Mouse (Mus musculus): Measurements from ENCODE around the gene Nisch. TPM values are rescaled to one million over a fixed set of nuclear protein-coding genes. Genes with fewer than 3 reads are reported as not detected.

Gene Nisch
- polyA plus RNA-seq, 1 experiment: 157 TPM

DNA sequence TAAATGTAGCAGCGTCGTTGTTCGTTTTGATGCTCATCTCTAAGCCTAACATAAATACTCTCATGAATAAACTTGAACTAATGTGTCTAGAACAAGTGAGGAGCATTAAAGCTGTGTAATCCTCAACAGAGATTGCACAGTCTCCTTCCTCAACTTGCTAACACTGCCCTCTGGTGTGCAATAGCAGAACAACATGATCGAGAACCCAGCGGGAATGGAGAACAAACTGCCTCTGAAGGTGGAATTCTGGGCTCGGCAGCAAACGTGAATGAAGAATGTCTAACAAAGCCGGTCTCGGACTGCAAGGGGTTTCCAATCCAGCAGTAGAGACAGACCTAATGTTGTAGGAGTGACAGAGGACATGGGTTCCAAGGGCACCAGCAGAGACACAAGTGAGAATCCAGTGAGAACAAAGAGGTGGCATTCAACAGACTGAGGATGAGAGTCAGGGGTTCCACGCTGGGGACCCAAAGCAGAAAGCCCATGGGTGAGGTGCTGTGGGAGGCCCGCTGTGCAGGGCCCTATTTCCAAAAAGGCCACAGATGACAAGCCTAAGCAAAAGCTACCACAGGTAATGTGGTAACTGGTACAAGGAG is 17.3 kb upstream of the Nisch start:
- no peaks in the 10 kb centered on the region; the same call in none of the 2 replicates for H3K4me1 ChIP-seq (ENCODE audit: control insufficient read depth, insufficient read depth, insufficient read length, low read length)
- H3K36me3 ChIP-seq (ENCODE audit: control insufficient read depth, insufficient read depth, low read length): peaks cover 2% of the 10 kb centered on the region; the same call in 1 of the 2 replicates
- TF ChIP-seq CTCF (IDR thresholded peaks at IDR 0.05; ENCODE audit: extremely low read depth, insufficient read length, insufficient replicate concordance, low read depth, low read length) (peak; percentile 44; the same call in 1 of the 2 replicates), POLR2A (IDR thresholded peaks at IDR 0.05; ENCODE audit: low read depth, low read length) (no peak)
- WGBS: 19% methylated on average over 11 of the region's 11 CpGs
- H3K27me3 ChIP-seq (ENCODE audit: control insufficient read depth, insufficient read depth, low read length): peaks cover 2% of the 10 kb centered on the region; the same call in 1 of the 2 replicates
- no peak overlapping the region for H3K27ac ChIP-seq (ENCODE audit: insufficient read depth, low read depth, low read length)
- no peak overlapping the region for H3K4me3 ChIP-seq (ENCODE audit: low read depth, low read length)

DNA sequence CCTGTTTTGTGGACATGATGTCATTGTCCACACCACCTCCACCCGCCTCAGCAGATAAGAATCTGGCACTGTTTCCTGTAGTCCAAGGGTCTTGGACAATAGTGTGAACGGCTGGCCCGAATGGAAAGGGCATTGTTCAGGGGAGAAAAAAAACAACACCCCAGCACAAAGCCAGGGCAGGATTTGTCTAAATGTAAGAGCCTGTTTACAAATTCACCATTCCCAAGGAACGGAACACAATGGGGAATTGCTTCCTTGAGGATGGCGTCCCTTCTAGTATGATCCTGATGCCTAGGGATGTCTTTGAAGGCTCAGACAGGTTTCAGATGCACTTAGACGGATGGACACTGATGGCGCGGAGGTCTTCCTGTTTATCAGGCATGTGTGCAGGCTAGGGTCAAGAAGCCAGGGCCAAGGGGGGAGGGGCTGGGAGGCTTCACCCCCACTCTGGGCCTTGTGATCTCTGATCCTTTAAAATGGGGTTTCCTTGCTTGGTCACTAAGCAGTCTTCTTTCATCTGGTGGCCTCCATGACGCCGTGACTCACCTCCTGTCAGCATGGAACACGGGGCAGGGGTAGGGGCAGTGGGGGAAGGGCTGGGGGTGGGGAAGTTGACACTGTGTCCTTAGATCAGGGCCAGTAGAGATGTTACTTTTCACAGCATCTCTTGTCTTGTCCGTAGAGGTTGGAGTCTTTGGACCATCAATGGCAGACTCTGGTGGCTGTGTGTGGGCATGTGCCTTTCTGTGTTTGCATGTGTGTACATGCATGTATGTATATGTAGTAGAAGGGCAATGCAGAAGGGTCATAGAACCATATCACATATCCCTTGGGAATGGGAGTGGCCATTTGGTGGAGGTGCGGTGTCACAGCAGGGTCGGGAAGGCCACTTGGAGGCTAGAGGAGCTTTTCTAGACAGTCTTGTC is 16.6 kb upstream of the Nisch start:
- Histone ChIP-seq H3K4me3 (ENCODE audit: low read depth, low read length) (no peak overlapping the region), H3K4me1 (ENCODE audit: control insufficient read depth, insufficient read depth, insufficient read length, low read length) (no peaks in the 10 kb centered on the region; the same call in none of the 2 replicates), H3K27ac (ENCODE audit: insufficient read depth, low read depth, low read length) (peak overlapping the region; percentile 25; the same call in 1 of the 2 replicates), H3K27me3 (ENCODE audit: control insufficient read depth, insufficient read depth, low read length) (peaks cover 2% of the 10 kb centered on the region; the same call in 1 of the 2 replicates), H3K36me3 (ENCODE audit: control insufficient read depth, insufficient read depth, low read length) (no peaks in the 10 kb centered on the region)
- TF ChIP-seq POLR2A (IDR thresholded peaks at IDR 0.05; ENCODE audit: low read depth, low read length): no peak
- 71% methylated on average over 14 of the region's 14 CpGs for WGBS

DNA sequence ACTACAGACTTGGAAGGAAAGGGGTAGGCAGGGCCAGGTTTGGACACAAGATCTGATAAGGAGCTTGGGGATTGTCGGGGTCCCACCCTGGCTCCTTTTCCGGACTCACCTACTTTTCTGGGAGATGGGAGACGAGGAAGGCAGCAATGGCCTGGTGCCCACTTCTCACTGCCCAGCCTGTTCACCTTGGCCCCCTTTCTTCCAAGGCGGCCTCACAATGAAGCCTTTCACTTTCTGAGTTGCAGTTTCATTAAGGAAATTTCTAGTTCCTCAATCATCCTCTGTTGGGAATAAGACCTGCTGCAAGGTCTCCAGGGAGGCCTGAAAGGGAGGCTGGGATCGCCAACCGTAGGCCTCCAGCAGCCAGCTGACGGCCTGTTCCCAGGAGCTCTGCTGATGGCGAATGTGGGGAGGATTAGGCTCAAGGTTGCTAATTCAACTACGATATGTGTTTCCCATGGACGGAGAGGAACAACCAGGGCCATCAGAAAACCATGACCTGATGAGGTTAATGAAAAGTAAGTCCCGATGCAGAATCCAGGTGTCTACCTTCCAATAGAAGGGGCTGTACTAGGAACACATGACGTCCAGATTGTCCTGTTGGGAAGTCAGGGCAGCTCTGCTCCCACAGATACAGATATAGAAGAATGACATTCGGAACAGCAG is 15.8 kb upstream of the Nisch start:
- WGBS: 75% methylated on average over 13 of the region's 13 CpGs
- H3K4me1 ChIP-seq (ENCODE audit: control insufficient read depth, insufficient read depth, insufficient read length, low read length): no peaks in the 10 kb centered on the region; the same call in none of the 2 replicates
- H3K4me3 ChIP-seq (ENCODE audit: low read depth, low read length): no peak overlapping the region
- H3K36me3 ChIP-seq (ENCODE audit: control insufficient read depth, insufficient read depth, low read length): no peaks in the 10 kb centered on the region
- TF ChIP-seq POLR2A (IDR thresholded peaks at IDR 0.05; ENCODE audit: low read depth, low read length) (no peak), CTCF (IDR thresholded peaks at IDR 0.05; ENCODE audit: extremely low read depth, insufficient read length, insufficient replicate concordance, low read depth, low read length) (no peak)
- peaks cover 2% of the 10 kb centered on the region; the same call in 1 of the 2 replicates for H3K27me3 ChIP-seq (ENCODE audit: control insufficient read depth, insufficient read depth, low read length)
- no peak overlapping the region; the same call in 1 of the 2 replicates for H3K27ac ChIP-seq (ENCODE audit: insufficient read depth, low read depth, low read length)

DNA sequence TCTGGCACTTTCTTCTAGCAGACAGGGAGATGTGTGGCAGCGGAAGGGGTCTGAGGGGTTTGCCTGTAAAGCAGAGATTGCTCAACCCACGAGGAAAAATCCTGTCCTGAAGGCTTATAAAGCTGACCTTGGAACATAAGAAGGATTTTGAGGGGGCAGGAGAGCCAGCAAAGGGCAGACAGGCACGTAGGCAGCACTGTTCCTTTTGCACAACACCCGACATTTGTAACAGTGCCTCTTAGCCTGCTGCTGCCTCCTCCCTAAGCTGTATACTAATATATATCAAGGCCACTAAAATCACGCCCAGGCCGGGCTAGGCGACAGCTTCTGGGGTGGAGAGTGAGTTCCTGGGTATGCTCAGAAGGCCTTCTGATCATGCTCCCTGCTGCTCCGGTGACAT is 13.7 kb upstream of the Nisch start:
- TF ChIP-seq CTCF (IDR thresholded peaks at IDR 0.05; ENCODE audit: extremely low read depth, insufficient read length, insufficient replicate concordance, low read depth, low read length) (no peak), POLR2A (IDR thresholded peaks at IDR 0.05; ENCODE audit: low read depth, low read length) (no peak)
- Histone ChIP-seq H3K4me1 (ENCODE audit: control insufficient read depth, insufficient read depth, insufficient read length, low read length) (no peaks in the 10 kb centered on the region; the same call in none of the 2 replicates), H3K27ac (ENCODE audit: insufficient read depth, low read depth, low read length) (no peak overlapping the region), H3K36me3 (ENCODE audit: control insufficient read depth, insufficient read depth, low read length) (no peaks in the 10 kb centered on the region), H3K27me3 (ENCODE audit: control insufficient read depth, insufficient read depth, low read length) (peaks cover 2% of the 10 kb centered on the region; the same call in 1 of the 2 replicates), H3K4me3 (ENCODE audit: low read depth, low read length) (no peak overlapping the region)
- WGBS: 59% methylated on average over 8 of the region's 8 CpGs

DNA sequence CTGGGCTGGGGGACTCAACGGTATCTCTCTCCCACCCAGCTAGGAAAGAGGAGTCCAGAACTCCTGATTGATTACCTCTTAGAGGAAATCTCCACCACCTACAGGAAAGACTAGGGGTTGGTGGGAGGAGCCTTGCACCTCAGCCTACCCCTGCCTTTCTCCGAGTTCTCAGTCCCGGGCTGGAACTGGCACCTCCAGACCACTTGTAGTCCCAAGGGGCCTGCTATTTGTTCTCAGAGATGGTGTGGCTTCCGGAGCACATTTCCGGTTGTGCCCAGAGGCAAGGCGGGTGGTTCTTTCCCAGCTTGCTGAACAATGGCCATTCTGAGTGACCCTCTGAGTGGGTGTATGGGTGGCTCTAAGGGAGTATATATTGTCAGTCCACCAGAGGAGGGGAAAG is 11.5 kb upstream of the Nisch start:
- TF ChIP-seq CTCF (IDR thresholded peaks at IDR 0.05; ENCODE audit: extremely low read depth, insufficient read length, insufficient replicate concordance, low read depth, low read length): no peak
- TF ChIP-seq POLR2A (IDR thresholded peaks at IDR 0.05; ENCODE audit: low read depth, low read length): no peak; the same call in 1 of the 2 replicates
- Histone ChIP-seq H3K4me1 (ENCODE audit: control insufficient read depth, insufficient read depth, insufficient read length, low read length) (no peaks in the 10 kb centered on the region; the same call in none of the 2 replicates), H3K27me3 (ENCODE audit: control insufficient read depth, insufficient read depth, low read length) (peaks cover 2% of the 10 kb centered on the region; the same call in 1 of the 2 replicates), H3K36me3 (ENCODE audit: control insufficient read depth, insufficient read depth, low read length) (no peaks in the 10 kb centered on the region), H3K4me3 (ENCODE audit: low read depth, low read length) (no peak overlapping the region), H3K27ac (ENCODE audit: insufficient read depth, low read depth, low read length) (no peak overlapping the region)
- WGBS: 60% methylated on average over 6 of the region's 6 CpGs

DNA sequence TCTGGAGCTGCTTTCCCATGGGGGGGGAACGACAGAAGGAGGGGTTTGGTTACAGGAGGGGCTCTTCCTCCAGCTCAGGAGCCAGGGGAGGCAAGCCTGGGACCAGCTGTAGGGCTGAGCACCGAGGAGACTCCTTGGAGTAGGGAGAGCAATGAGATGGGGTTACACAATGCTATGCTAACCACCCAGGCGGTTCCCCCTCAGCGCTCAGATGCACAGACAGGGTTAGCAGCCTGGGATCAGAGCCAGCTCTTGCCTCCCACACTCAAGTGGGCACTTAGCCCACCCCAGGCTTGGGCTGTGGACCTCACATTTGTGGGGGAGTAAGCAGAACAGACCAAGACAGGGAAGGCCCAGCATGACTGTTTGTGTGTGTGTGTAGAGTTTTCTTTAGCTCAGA is 10.2 kb upstream of the Nisch start:
- TF ChIP-seq POLR2A (IDR thresholded peaks at IDR 0.05; ENCODE audit: low read depth, low read length) (no peak), CTCF (IDR thresholded peaks at IDR 0.05; ENCODE audit: extremely low read depth, insufficient read length, insufficient replicate concordance, low read depth, low read length) (no peak)
- WGBS: 69% methylated on average over 4 of the region's 4 CpGs
- Histone ChIP-seq H3K4me3 (ENCODE audit: low read depth, low read length) (no peak overlapping the region), H3K36me3 (ENCODE audit: control insufficient read depth, insufficient read depth, low read length) (no peaks in the 10 kb centered on the region), H3K27ac (ENCODE audit: insufficient read depth, low read depth, low read length) (no peak overlapping the region), H3K4me1 (ENCODE audit: control insufficient read depth, insufficient read depth, insufficient read length, low read length) (no peaks in the 10 kb centered on the region; the same call in 1 of the 2 replicates), H3K27me3 (ENCODE audit: control insufficient read depth, insufficient read depth, low read length) (peaks cover 2% of the 10 kb centered on the region; the same call in 1 of the 2 replicates)
